Mouse (Mus musculus): Measurements from ENCODE around the gene Depdc7.

The Depdc7 gene

GRCm38 (mm10) chr2:104742741-104743064 is at the start of gene Depdc7:
Gene Depdc7, minus strand, starts transcription at chr2:104742878.
- peak; percentile 87 for DNase-seq (ENCODE audit: low spot score)

GRCm38 (mm10) chr2:104774763-104775162 is 32.1 kb upstream of the Depdc7 start:
- DNase-seq (ENCODE audit: low spot score) = peak; percentile 35

DNA sequence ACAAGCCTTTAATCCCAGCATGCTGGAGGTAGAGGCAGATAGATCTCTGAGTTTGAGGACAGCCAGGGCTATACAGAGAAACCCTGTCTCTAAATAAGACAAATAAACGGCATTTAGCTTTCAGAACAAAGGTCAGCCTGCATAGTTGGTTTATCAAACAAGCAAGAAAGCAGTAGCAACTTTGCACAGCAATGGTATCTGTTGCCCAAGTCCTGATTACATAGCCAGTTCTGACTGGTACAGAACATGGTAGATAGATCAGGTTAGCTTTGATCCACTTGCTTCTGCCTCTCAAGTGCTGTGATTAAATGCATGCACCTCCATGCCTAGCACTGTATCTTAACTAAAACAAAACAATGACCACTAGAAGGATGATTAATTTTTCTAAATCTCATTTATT is 26.0 kb upstream of the Depdc7 start:
- no peak for DNase-seq (ENCODE audit: low spot score)

- DNase-seq (ENCODE audit: low spot score) = no peak
Observed at GRCm38 (mm10) chr2:104764018-104764417, 21.3 kb upstream of the Depdc7 start.

DNA sequence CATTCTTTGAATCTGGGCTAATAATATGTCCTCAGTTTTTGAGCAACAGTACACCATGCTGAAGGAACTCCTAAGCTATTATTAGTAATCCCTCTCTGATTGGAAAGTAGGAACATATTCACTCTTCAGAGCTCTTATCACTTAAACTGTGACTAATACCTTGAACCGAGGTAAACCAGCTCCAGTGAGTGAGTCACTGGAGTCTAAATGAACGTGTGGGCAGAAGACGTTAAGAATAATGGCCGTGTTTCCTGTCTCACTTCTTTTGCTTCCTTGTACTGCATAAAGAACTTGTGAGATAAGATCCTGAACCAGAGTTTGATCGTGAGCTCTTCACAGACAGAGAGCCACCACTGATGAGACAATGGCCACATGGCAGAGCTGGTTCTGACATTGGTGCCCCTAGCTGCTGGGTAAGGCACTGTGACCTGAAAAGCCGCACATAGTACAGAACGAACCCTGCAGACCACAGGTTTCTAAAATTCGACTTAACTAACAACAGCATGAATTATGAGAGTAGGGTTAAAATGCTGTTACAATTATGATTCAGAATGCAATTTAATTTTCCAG is 20.5 kb upstream of the Depdc7 start:
- DNase-seq (ENCODE audit: low spot score) = no peak

DNA sequence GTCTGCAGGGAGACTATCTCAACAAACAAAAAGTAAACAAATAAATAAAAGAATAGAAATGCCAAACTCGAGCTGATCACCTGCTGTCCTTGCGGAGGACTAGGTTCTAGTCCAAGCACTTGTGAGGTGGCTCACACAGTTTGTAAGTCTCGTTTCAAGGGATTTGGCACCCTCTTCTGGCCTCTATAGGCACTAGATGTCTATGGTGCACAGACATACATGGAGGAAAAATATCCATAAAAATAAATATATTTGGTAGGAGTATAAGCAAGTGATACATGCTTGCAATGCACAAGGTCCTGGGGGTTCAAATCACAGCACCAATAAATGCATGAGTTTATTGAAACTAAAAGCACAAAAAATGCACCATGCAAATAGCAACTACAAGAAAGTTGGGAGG is 7.9 kb upstream of the Depdc7 start:
- DNase-seq (ENCODE audit: low spot score) = no peak

DNA sequence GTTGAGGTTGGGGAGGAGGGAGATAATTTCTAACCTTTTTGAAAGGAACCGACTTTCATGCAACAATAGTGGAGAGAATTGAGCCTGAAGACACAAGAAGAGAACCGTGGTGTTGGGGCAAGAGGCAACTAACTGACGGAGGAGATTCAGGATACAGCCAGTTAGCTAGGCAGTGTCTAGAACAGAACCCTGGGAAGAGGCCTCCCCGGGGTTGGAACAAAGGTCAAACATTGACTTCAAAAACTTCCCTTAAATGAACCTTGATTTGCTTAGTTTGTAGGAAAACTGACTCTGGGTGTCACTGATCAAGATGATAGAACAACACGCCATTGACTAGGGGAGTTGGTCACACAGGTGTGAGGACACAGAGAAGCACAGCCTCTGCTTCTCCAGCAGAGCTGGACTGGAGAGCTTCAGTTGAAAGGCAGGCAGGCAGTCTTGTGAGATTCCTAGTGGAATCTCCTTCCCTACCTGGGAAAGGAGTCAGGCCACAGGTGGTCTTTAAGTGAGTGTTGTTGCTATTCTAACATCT is 6.0 kb upstream of the Depdc7 start:
- DNase-seq (ENCODE audit: low spot score) = no peak

DNA sequence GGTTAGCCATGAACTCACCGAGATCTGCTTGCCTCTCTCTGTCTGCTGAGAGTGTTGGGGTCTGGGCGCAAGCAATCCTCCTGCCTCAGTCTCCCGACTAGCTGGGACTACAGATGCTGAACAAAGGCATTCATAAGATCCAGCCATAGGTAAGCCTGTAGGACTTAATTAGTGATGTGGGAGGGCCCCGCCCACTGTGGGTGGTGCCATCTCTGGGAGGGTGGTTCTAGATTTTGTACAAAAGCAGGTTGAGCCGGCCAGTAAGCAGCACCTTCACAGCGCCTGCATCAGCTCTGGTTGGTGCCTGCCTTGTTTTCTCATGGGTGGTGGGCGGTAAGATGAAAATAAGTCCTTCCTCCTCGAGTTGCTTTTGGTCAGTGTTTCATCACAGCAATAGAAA is 3.6 kb upstream of the Depdc7 start:
- no peak for DNase-seq (ENCODE audit: low spot score)

DNA sequence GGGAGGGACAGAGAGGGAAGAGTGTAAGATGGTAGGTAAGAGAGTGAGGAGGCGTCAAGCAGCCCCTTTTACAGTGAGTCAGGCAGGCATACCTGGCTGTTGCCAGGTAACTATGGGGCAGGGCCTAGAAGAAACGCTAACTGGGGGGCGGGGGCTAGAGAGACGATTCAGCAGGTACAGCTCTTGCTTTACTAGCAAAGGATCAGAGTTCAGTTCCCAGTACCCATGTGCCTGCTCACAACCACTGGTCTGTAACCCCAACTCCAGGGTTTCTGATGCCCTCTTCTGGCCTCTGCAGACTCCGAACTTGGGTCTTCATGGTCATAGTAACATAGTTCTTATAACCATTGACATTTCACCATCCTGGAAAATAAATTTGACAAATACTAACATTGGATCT is 1.3 kb upstream of the Depdc7 start:
- no peak for DNase-seq (ENCODE audit: low spot score)

GRCm38 (mm10) chr2:104743160-104743559 is 482 bp upstream of the Depdc7 start:
- DNase-seq (ENCODE audit: low spot score) = no peak

GRCm38 (mm10) chr2:104741896-104742740 is 560 bp downstream of the Depdc7 start:
- DNase-seq (ENCODE audit: low spot score) = no peak

DNA sequence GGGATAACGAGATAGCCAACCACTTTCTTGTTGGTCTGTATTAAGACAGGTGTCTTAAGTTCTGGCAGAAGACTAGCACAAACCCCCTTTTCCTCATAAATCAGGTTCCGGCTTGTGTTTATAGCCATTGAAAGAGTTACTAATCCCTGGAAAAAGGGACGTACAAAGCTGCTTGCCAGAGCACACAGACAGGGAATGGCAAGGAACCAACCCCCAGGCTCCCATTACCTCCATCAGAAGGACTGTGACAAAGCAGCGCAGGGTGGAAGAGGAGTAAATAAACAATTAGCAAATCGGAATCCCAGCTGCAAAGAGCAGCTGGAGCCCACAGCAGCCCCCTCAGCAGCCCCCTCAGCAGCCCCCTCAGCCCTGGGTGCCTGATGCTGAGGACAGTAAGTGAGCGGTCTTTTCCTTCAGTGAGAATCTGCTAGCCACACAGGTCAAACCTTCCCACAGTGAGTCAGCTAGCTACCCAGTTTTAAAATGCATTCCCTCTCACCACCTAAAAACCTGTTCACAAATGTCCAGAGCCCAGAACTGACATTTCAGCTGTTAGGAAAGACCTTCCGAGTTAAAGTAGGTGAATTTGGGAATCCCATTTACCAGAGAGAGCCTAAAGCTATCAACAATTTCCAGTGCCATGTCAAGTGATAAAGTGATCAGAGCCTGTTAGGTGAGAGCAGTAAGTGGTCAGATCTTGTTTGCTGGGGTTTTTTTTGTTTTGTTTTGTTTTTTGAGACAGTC is 1.5 kb downstream of the Depdc7 start:
- DNase-seq (ENCODE audit: low spot score) = no peak

DNA sequence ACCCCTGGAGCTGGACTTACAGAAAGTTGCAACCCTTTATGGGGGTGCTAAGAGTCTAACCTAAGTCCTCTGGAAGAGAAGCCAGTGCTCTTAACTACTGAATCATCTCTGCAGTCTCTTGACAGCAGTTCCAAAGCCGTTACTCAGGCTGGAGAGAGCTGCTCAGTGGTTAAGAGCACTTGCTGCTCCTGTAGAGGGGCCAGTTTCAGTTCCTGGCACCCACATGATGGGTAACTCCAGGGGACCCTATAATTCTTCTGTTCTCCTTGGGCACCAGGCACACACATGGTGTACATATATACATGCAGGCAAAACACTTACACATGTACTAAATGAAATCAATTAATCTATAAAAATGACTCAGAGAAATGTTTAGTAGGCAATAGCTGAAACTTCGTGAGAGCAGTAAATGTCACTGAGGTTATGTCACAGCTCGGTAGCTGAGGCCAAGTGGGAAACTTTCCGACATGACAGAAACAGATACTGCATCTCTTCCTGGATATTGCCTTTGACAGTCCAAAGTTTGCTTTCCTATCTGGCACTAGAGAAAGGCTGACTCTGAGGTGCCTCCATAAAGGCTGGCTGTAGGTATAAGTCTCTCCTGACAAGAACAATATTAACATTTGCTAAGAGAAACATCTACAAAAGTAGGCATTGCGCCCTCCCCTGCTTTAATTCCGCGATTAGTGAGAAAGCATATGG is 2.3 kb downstream of the Depdc7 start:
- no peak for DNase-seq (ENCODE audit: low spot score)

- no peak for DNase-seq (ENCODE audit: low spot score)
Observed at GRCm38 (mm10) chr2:104739691-104740090, 3.0 kb downstream of the Depdc7 start.

DNA sequence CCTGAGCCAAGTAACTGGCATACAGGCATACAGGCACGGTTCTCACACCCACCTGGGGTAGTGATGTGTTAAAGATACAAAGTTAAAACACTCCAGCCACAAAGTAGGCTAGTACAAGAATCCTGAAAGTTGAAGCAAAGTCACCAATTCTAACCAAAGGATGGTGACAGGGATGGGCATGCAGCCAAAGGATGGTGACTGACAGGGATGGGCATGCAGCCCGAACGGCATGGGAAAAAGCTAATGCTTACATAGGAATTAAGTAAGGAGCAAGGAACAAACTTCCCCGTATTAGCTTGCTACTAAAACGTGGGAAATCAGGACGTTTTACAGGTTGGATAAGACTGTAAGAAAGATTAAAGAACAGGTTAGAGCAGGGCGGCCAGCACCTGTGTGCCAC is 6.4 kb downstream of the Depdc7 start:
- no peak for DNase-seq (ENCODE audit: low spot score)

DNA sequence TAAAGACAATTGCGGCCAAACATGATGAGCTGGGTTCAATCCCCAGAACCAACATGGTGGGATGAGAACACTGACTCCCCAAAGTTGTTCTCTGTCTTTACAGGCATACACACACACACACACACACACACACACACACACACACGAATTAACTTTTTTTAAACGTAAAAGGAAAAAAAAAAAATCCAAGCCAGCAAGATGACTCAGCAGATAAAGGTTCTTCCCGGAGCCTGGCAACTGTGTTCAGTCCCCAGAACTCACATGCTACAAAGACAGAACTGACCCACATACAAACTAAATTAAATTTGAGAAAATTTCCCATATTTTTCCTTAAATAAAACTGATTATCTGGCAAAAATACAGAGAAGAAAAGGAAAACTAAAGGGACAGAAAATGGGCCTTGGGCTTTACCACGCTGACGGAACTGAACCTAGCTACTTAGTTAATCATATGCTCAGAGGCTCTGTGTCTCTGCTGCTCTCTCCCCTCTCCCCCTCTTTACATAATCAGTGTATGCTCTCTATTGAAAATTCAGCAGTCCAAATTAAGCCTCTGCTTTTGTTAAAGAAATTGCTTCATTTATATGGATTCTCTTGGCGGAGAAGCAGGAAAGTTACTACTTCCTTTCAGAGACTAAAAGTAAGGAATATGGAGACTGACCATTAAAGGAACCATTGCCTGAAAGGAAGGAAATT is 10.0 kb downstream of the Depdc7 start:
- DNase-seq (ENCODE audit: low spot score) = no peak

- DNase-seq (ENCODE audit: low spot score) = no peak
Observed at GRCm38 (mm10) chr2:104732033-104732444, 10.6 kb downstream of the Depdc7 start.

DNA sequence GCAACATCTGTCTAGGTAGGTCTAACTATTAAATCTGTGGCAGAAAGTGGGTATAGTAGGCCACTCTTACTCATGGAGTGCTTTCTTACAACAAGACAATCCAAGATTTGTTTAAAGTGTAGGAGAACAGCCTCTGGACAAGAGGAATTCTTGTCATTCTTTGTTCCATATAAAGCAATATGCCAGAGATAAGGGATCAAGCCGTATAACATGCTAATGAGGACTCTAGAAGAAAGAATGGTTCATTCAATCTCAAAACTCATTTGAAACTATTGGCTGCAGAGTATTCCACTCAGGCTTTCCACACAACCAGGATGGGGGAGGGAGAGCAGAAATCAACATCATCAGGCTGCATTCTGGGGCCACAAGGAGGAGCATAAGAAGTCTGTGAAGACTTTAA is 15.3 kb downstream of the Depdc7 start:
- no peak for DNase-seq (ENCODE audit: low spot score)

- DNase-seq (ENCODE audit: low spot score) = no peak
Observed at GRCm38 (mm10) chr2:104722021-104722420, 20.7 kb downstream of the Depdc7 start.

GRCm38 (mm10) chr2:104717827-104718226 is 24.9 kb downstream of the Depdc7 start:
- DNase-seq (ENCODE audit: low spot score) = no peak

DNA sequence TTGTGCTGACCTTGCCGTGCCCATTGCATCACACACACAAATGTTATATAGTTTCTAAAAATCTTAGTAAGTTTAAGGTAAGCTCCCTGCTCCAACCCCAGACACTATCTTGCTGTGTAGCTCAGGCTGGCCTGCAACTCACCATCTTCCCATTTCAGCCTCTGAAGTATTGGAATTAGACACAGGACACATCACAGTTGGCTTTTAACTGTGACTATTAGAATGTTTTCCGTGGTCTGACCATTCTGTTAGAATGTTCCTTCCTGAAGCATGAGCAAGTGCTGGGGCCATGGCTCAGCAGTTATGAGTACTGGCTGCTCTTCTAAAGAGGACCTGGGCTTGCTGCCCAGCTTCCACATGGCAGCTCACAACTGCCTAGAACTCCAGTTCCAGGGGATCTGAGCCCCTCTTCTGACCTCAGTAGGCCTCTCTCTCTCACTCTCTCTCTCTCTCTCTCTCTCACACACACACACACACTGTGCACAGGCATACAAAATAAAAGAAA is 25.4 kb downstream of the Depdc7 start:
- no peak for DNase-seq (ENCODE audit: low spot score)

- DNase-seq (ENCODE audit: low spot score) = no peak
Observed at GRCm38 (mm10) chr2:104716279-104716678, 26.4 kb downstream of the Depdc7 start, which contains the start of gene Pin1rt1. Gene Pin1rt1, minus strand, starts transcription at chr2:104716379.

All from layer of hippocampus, adult 11-12 months (tissue).